Mouse (Mus musculus) liver, embryonic 11.5 days (tissue): ENCODE measurements around the gene Stpg4. TPM values are rescaled to one million over a fixed set of nuclear protein-coding genes. Genes with fewer than 3 reads are reported as not detected.

Source experiments
- ATAC-seq: fragments of 200-750 bp; cut with Nextera tagmentation; replicated peaks from 2 replicates; pipeline ENCODE4 v1.8.0; 2017; ENCODE audit warnings: moderate number of reproducible peaks, mild to moderate bottlenecking, moderate TSS enrichment, moderate library complexity; ENCODE audit not compliant: low FRiP score
- DNase-seq: peaks from one replicate; pipeline ENCODE4 v3.0.0-alpha.2; 2017; ENCODE audit warnings: low spot score
- H3K27ac ChIP-seq: fragments of 300-500 bp; sonication (generic); 2 replicates; pipeline ENCODE4 v1.5.1; 2014; ENCODE audit warnings: mild to moderate bottlenecking, low read depth, low read length, control low read depth
- H3K27me3 ChIP-seq: fragments of 300-500 bp; sonication (generic); replicated peaks from 2 replicates; pipeline ENCODE4 v1.6.1; 2014; ENCODE audit warnings: low read length, mixed read lengths; ENCODE audit not compliant: control insufficient read depth, insufficient read depth
- H3K36me3 ChIP-seq: fragments of 300-500 bp; sonication (generic); 2 replicates; pipeline ENCODE4 v1.6.1; 2014; ENCODE audit warnings: mild to moderate bottlenecking, low read length, moderate library complexity, mixed read lengths; ENCODE audit not compliant: control insufficient read depth, insufficient read depth
- H3K4me1 ChIP-seq: fragments of 300-500 bp; sonication (generic); replicated peaks from 2 replicates; pipeline ENCODE4 v1.6.1; 2014; ENCODE audit warnings: low read length, mixed read lengths; ENCODE audit not compliant: control insufficient read depth, insufficient read depth
- H3K4me2 ChIP-seq: fragments of 300-500 bp; sonication (generic); 2 replicates; pipeline ENCODE4 v1.6.1; 2014; ENCODE audit warnings: mild to moderate bottlenecking, control low read depth, moderate library complexity
- H3K4me3 ChIP-seq: fragments of 300-500 bp; sonication (generic); 2 replicates; pipeline ENCODE4 v1.5.1; 2014; ENCODE audit warnings: low read depth, low read length, control low read depth
- H3K9ac ChIP-seq: fragments of 300-500 bp; sonication (generic); 2 replicates; pipeline ENCODE4 v1.6.1; 2014; ENCODE audit warnings: low read depth, low read length, control low read depth
- H3K9me3 ChIP-seq: fragments of 300-500 bp; sonication (generic); 2 replicates; pipeline ENCODE4 v1.6.1; 2016; ENCODE audit warnings: low read length, inconsistent platforms, mixed read lengths; ENCODE audit not compliant: control insufficient read depth
- WGBS: fragments of 180-500 bp; shearing (Covaris S2); extraction: QIAGEN DNeasy Blood & Tissue Kit; methylation state at CpG from one replicate; pipeline ENCODE4 v1.1.7; 2014; 5-methylcytosine and 5-hydroxymethylcytosine counted together
- polyA plus RNA-seq: library from polyadenylated mRNA; unstranded; fragments of >200 nt; fragmentation: Nextera tagmentation; extraction: Ambion mirVana; gene quantifications from 2 replicates; pipeline ENCODE4 v1.2.1, GENCODE M21; 2014

Gene Stpg4
- polyA plus RNA-seq, 1 experiment from 2014 or later = not detected

- 48% methylated on average over 4 of the region's 4 CpGs for WGBS
Observed at GRCm38 (mm10) chr17:87345252-87345593, 82.3 kb downstream of the Stpg4 start.

GRCm38 (mm10) chr17:87344441-87345251 lies 82.9 kb downstream of the Stpg4 start:
- 46% methylated on average over 18 of the region's 18 CpGs for WGBS

More at GRCm38 (mm10) chr17:87345252-87345593, 82.3 kb downstream of the Stpg4 start:
- Histone ChIP-seq H3K4me3 (no peak overlapping the region), H3K9me3 (no peaks in the 10 kb centered on the region), H3K36me3 (0 out of 2 replicates have a peak, but pooled peaks cover 4% of the 10 kb centered on the region), H3K27me3 (no peaks in the 10 kb centered on the region), H3K9ac (no peak overlapping the region), H3K27ac (no peak overlapping the region), H3K4me2 (no peak overlapping the region), H3K4me1 (peaks cover 11% of the 10 kb centered on the region; the same call in 1 of the 2 replicates)
- ATAC-seq = no peak
- no peak for DNase-seq

GRCm38 (mm10) chr17:87343060-87343703 lies 84.4 kb downstream of the Stpg4 start:
- no peak overlapping the region for H3K4me2 ChIP-seq
- DNase-seq (no peak), ATAC-seq (no peak)
- H3K27me3 ChIP-seq = no peaks in the 10 kb centered on the region
- peaks cover 4% of the 10 kb centered on the region; the same call in 1 of the 2 replicates for H3K36me3 ChIP-seq
- no peaks in the 10 kb centered on the region for H3K9me3 ChIP-seq
- 67% methylated on average over 8 of the region's 8 CpGs for WGBS
- no peak overlapping the region for H3K9ac ChIP-seq
- peaks cover 11% of the 10 kb centered on the region; the same call in 1 of the 2 replicates for H3K4me1 ChIP-seq
- H3K4me3 ChIP-seq = no peak overlapping the region
- H3K27ac ChIP-seq = no peak overlapping the region

More at GRCm38 (mm10) chr17:87344441-87345251, 82.9 kb downstream of the Stpg4 start:
- no peak overlapping the region for H3K27ac ChIP-seq
- DNase-seq = no peak
- no peak overlapping the region; the same call in 1 of the 2 replicates for H3K4me2 ChIP-seq
- peaks cover 11% of the 10 kb centered on the region; the same call in 1 of the 2 replicates for H3K4me1 ChIP-seq
- ATAC-seq = no peak
- H3K36me3 ChIP-seq = 0 out of 2 replicates have a peak, but pooled peaks cover 4% of the 10 kb centered on the region
- H3K9me3 ChIP-seq = no peaks in the 10 kb centered on the region
- H3K27me3 ChIP-seq = no peaks in the 10 kb centered on the region
- H3K4me3 ChIP-seq = no peak overlapping the region
- H3K9ac ChIP-seq = no peak overlapping the region

Other genes starting within 250 kb of the Stpg4 start
- gene Mcfd2, start 161.8 kb downstream of the Stpg4 start, polyA plus RNA-seq = 71.9 and 76.9 TPM in 2 replicates
- 14.1 and 14.3 TPM in 2 replicates for gene Ttc7, start 144.9 kb downstream of the Stpg4 start, polyA plus RNA-seq
- gene Calm2, start 19.2 kb upstream of the Stpg4 start, polyA plus RNA-seq = 744 and 764 TPM in 2 replicates
- 12.7 and 12.9 TPM in 2 replicates for gene Epcam, start 208.2 kb upstream of the Stpg4 start, polyA plus RNA-seq
- 59.2 and 77.9 TPM in 2 replicates for gene Msh2, start 244.6 kb upstream of the Stpg4 start, polyA plus RNA-seq